Mouse (Mus musculus) bone marrow macrophage, adult 2 months (primary cell): ENCODE measurements around the gene H3f3a.

Source experiments
- CTCF ChIP-seq: IDR thresholded peaks from 2 replicates; pipeline ENCODE4 v1.5.1; 2012; ENCODE audit warnings: low read depth, mild to moderate bottlenecking, low read length, moderate library complexity
- POLR2A ChIP-seq: IDR thresholded peaks from 2 replicates; pipeline ENCODE4 v1.6.1; 2012; ENCODE audit warnings: mild to moderate bottlenecking, low read depth, low read length, borderline replicate concordance

DNA sequence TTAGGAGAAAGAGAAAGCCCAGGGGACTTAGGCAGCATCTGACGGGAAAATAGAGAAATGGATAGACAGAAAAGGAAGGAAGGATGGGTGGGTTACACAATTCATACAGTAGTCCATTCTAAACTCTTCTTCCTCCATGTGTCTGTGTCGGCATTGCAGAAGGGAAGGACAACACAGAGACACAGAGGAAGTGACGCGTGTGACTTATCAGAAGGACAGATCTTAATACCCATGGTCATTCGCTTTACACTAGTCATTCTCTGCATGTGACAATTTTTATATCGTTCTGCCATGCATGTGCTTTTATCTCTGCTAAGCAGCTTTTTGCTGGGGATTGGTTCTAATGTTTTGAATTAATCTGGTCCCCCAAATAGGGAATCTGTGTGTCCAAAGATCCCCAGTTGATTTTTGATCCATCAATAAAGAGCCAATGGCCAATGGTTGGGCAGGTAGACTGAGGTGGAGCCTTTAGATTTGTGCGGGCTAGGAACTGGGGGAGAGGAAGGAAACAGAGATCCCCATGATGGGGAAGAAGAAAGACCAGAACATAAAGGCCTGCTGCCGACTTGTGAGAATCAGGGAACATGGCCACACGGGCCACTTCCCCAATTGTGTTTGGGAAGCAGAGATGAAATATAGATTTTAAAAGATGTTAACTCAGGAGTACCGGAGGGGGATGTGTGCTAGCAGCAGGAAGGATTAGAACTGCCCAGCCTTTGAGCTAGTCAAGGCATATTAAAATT lies 21.7 kb upstream of the H3f3a start:
- no peak for TF ChIP-seq POLR2A
- no peak for TF ChIP-seq CTCF
